Mouse (Mus musculus): ENCODE measurements at regions not wholly inside any gene's neighbourhood (a gene's known extent, or its start where the extent isn't known, plus 50 kb on each side); places are given as distances from the start of the nearest gene placed in this dataset.

- DNase-seq: no peak
- TF ChIP-seq CTCF (IDR thresholded peaks at IDR 0.05; ENCODE audit: low read depth): no peak
- WGBS: 58% methylated on average over 4 of the region's 4 CpGs
Measured at GRCm38 (mm10) chr8:33997676-33998075, 113.9 kb downstream of the Gm10131 start.

DNA sequence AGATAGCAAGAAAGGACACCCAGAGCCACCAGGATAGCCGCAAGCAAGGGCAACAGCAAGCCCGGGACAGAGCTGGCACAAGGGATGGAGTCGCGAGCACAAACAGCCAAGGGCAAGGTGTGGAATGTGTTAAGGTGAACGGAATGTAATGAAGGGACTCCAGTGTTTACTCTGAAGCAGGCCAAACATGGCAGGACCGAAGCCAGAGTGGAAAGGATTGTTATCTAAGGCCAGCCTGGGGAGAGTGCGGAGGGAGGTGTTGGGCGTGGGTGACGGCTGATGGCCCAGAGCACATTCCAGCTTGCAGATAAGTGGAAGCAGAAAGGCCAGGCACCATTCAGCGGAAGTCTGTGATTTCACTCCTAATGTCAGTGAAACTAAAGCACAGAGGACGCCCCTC lies 118.6 kb downstream of the Gm10131 start:
- Histone ChIP-seq H3K36me3 (ENCODE audit: insufficient read depth) (no peaks in the 10 kb centered on the region), H3K4me2 (ENCODE audit: low read depth) (no peak overlapping the region), H3K9ac (no peak overlapping the region), H3K27me3 (ENCODE audit: insufficient read depth, low read length) (no peaks in the 10 kb centered on the region), H3K27ac (ENCODE audit: low read depth, low read length) (no peak overlapping the region), H3K4me3 (ENCODE audit: low read depth, low read length) (no peak overlapping the region), H3K9me3 (ENCODE audit: low read length) (no peaks in the 10 kb centered on the region), H3K4me1 (ENCODE audit: insufficient read depth) (no peaks in the 10 kb centered on the region)
- no peak for DNase-seq
- 76% methylated on average over 11 of the region's 11 CpGs for WGBS
- no peak for TF ChIP-seq CTCF (IDR thresholded peaks at IDR 0.05; ENCODE audit: low read depth)
- no peak for ATAC-seq

More at GRCm38 (mm10) chr8:33997676-33998075, 113.9 kb downstream of the Gm10131 start:
- H3K27me3 ChIP-seq (ENCODE audit: insufficient read depth, low read length): no peaks in the 10 kb centered on the region
- no peak overlapping the region for H3K9ac ChIP-seq
- no peaks in the 10 kb centered on the region for H3K9me3 ChIP-seq (ENCODE audit: low read length)
- no peaks in the 10 kb centered on the region for H3K4me1 ChIP-seq (ENCODE audit: insufficient read depth)
- no peak overlapping the region for H3K27ac ChIP-seq (ENCODE audit: low read depth, low read length)
- H3K4me3 ChIP-seq (ENCODE audit: low read depth, low read length): no peak overlapping the region
- no peaks in the 10 kb centered on the region for H3K36me3 ChIP-seq (ENCODE audit: insufficient read depth)
- H3K4me2 ChIP-seq (ENCODE audit: low read depth): no peak overlapping the region
- ATAC-seq: no peak

GRCm38 (mm10) chr8:33991917-33992875 lies 119.3 kb downstream of the Gm10131 start:
- no peak overlapping the region for H3K4me3 ChIP-seq (ENCODE audit: low read depth, low read length)
- H3K36me3 ChIP-seq (ENCODE audit: insufficient read depth): no peaks in the 10 kb centered on the region
- peak overlapping the region; percentile 32; the same call in 1 of the 2 replicates for H3K4me2 ChIP-seq (ENCODE audit: low read depth)
- H3K27me3 ChIP-seq (ENCODE audit: insufficient read depth, low read length): no peaks in the 10 kb centered on the region
- no peak; the same call in 1 of the 2 replicates for ATAC-seq
- no peaks in the 10 kb centered on the region for H3K4me1 ChIP-seq (ENCODE audit: insufficient read depth)
- 59% methylated on average over 12 of the region's 12 CpGs for WGBS
- no peak overlapping the region for H3K27ac ChIP-seq (ENCODE audit: low read depth, low read length)
- H3K9me3 ChIP-seq (ENCODE audit: low read length): no peaks in the 10 kb centered on the region
- DNase-seq: no peak
- no peak for TF ChIP-seq CTCF (IDR thresholded peaks at IDR 0.05; ENCODE audit: low read depth)
- no peak overlapping the region for H3K9ac ChIP-seq

- no peaks in the 10 kb centered on the region for H3K27me3 ChIP-seq (ENCODE audit: insufficient read depth, low read length)
- no peak for TF ChIP-seq CTCF (IDR thresholded peaks at IDR 0.05; ENCODE audit: low read depth)
- no peak overlapping the region for H3K9ac ChIP-seq
- peak; percentile 69 for ATAC-seq
- WGBS: 27% methylated on average over 17 of the region's 17 CpGs
- no peak overlapping the region for H3K4me3 ChIP-seq (ENCODE audit: low read depth, low read length)
- peak; percentile 39 for DNase-seq
- no peaks in the 10 kb centered on the region for H3K36me3 ChIP-seq (ENCODE audit: insufficient read depth)
- no peak overlapping the region for H3K27ac ChIP-seq (ENCODE audit: low read depth, low read length)
- H3K4me1 ChIP-seq (ENCODE audit: insufficient read depth): no peaks in the 10 kb centered on the region
- no peaks in the 10 kb centered on the region for H3K9me3 ChIP-seq (ENCODE audit: low read length)
- H3K4me2 ChIP-seq (ENCODE audit: low read depth): peak overlapping the region; percentile 32
Measured at GRCm38 (mm10) chr8:33991165-33991916, 120.2 kb downstream of the Gm10131 start.

DNA sequence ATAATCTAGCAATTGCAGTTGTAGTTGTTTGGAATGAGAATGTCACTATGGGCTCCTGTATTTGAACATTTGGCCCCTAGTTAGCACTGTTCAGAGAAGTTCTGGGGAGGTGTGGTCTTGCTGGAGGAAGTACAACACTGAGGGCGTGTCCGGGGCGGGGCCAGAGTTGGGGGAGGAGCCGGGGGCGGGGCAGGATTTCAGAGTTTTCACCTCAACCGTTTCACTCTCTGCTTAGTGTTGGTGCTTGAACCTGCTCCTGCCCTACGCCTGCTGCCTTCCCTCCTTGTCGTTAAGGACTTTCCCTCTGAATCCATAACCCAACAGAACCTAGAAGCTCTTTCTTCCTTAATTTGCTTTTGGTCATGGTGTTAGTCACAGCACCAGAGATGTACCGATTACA lies 121.5 kb downstream of the Gm10131 start:
- H3K4me3 ChIP-seq (ENCODE audit: low read depth, low read length): no peak overlapping the region
- no peaks in the 10 kb centered on the region for H3K4me1 ChIP-seq (ENCODE audit: insufficient read depth)
- WGBS: 79% methylated on average over 9 of the region's 9 CpGs
- no peak overlapping the region for H3K27ac ChIP-seq (ENCODE audit: low read depth, low read length)
- H3K27me3 ChIP-seq (ENCODE audit: insufficient read depth, low read length): no peaks in the 10 kb centered on the region
- no peaks in the 10 kb centered on the region for H3K36me3 ChIP-seq (ENCODE audit: insufficient read depth)
- no peak overlapping the region for H3K9ac ChIP-seq
- no peaks in the 10 kb centered on the region for H3K9me3 ChIP-seq (ENCODE audit: low read length)
- no peak for ATAC-seq
- H3K4me2 ChIP-seq (ENCODE audit: low read depth): no peak overlapping the region
- TF ChIP-seq CTCF (IDR thresholded peaks at IDR 0.05; ENCODE audit: low read depth): no peak
- no peak for DNase-seq

DNA sequence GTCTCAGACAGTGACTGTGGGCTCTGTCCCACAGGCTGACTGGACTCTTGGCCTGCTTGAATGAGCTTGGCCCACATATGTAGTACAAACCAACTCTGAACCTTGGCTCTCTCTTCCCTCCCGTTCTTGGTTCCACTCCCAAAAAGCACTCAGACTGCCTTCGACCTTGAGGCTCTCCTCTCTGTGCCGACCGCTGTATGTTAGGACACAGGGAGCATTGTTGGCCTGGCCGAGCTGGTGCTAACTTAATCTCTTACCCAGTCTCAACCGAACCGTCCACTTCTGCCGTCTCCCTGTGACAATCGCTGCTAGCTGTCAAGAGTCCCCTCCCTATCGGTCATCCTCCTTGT lies 123.8 kb downstream of the Gm10131 start:
- no peak for ATAC-seq
- 82% methylated on average over 10 of the region's 10 CpGs for WGBS
- Histone ChIP-seq H3K27me3 (ENCODE audit: insufficient read depth, low read length) (no peaks in the 10 kb centered on the region), H3K9me3 (ENCODE audit: low read length) (no peaks in the 10 kb centered on the region), H3K4me2 (ENCODE audit: low read depth) (no peak overlapping the region), H3K27ac (ENCODE audit: low read depth, low read length) (no peak overlapping the region), H3K4me1 (ENCODE audit: insufficient read depth) (no peaks in the 10 kb centered on the region), H3K4me3 (ENCODE audit: low read depth, low read length) (no peak overlapping the region), H3K36me3 (ENCODE audit: insufficient read depth) (no peaks in the 10 kb centered on the region), H3K9ac (no peak overlapping the region)
- no peak for TF ChIP-seq CTCF (IDR thresholded peaks at IDR 0.05; ENCODE audit: low read depth)
- no peak for DNase-seq
